Mouse (Mus musculus) C2C12 (cell line): Measurements from ENCODE around the gene Olfr1016.

ENCODE experiments used
- CTCF ChIP-seq: IDR thresholded peaks from one replicate; pipeline ENCODE4 v1.5.1; 2011; ENCODE audit not compliant: control insufficient read depth, insufficient read depth, insufficient read length
- MYOG ChIP-seq: IDR thresholded peaks from one replicate; pipeline ENCODE4 v1.6.1; 2011; ENCODE audit not compliant: control insufficient read depth, insufficient read length; ENCODE audit errors: extremely low read depth

DNA sequence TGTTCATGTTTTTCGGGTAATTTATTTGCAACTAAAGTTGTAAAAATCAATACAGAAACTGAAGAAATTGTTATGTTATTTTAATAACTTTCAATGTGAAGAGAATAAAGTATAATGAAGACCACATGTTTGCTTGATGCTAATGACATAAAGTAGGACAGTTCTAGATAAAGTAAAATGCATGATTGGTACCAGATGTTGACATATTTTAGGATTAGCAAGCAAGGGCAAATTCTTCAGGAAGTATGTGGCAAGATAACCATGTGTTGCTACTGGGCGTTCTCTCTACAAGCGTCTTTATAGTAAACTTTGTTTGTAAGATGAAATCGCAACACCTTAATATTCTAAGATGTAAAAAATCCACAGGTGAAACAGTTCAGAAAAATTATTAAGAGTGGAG lies 2.2 kb upstream of the Olfr1016 start:
- no peak for TF ChIP-seq CTCF
- TF ChIP-seq MYOG: no peak
